ENCODE assay signal across 8 mouse cellular contexts in the genomic region with DNA sequence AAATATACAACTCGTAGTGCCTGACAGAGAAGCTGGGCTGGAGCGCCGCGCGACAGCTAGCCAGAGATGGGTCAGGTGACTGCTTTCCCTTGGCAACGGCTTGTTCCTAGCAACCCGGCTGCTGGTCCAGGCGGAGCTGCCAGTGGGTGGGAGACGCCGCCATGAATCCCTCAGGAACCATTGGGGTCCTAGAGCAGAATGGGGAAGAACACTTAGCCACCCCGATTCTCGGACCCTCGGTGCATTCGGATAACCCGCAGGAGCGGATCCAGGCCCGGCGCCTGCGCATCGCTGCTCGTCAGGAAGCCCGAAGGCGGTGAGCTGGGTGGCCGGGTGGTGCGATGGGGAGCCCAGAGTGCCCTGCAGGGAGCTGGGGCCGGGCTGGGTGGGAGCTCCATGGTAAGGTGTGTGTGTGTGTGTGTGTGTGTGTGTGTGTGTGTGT. TPM values are rescaled to one million over a fixed set of nuclear protein-coding genes. Genes with fewer than 3 reads are reported as not detected.
DNase-seq lines count a peak whose midpoint lies in the region; ATAC-seq and TF ChIP-seq lines count a peak whose summit lies in the region.

A gene (plus strand): TSS at position 98 of the 442 bp plus-strand sequence.

- peak; percentile 24 for DNase-seq in ovary, postnatal 36 days (ENCODE audit: low spot score)
- no peak for DNase-seq in ovary, postnatal 10 days (ENCODE audit: low spot score)
- DNase-seq in embryo, embryonic 9.5 days (ENCODE audit: extremely low spot score): peak; percentile 48
- DNase-seq in layer of hippocampus, adult 8-10 months (ENCODE audit: low spot score in 2 of 2): peak; percentile 61 to 74
- no peak for DNase-seq in lung, adult 2 months
- peak; percentile 80 to 83 for DNase-seq in right cerebral cortex, adult 2 months (ENCODE audit: low spot score in 2 of 2)
- DNase-seq in adipocyte (ENCODE audit: low spot score): no peak

- H3K4me3 ChIP-seq in heart, embryonic 12.5 days: peak within 1 kb of the TSS; percentile 51
- H3K4me3 ChIP-seq in lung, adult 2 months (replicated peaks; ENCODE audit: extremely low read depth, low read depth, low read length): peak within 1 kb of the TSS; percentile 28

- H3K27me3 ChIP-seq in heart, embryonic 12.5 days (replicated peaks): peaks cover 3% of the 10 kb centered on the region; the same call in 1 of the 2 replicates

- H3K9ac ChIP-seq in heart, embryonic 12.5 days: no peak within 1 kb of the TSS

- ATAC-seq in heart, embryonic 12.5 days (ENCODE audit: insufficient number of reproducible peaks, low FRiP score): no peak; the same call in 1 of the 2 replicates

- H3K36me3 ChIP-seq in heart, embryonic 12.5 days: no peaks in the 10 kb centered on the region

- TF ChIP-seq POLR2A in lung, adult 2 months (IDR thresholded peaks at IDR 0.05; ENCODE audit: borderline replicate concordance, extremely low read depth, low read depth, low read length): no peak

- H3K4me1 ChIP-seq in heart, embryonic 12.5 days (replicated peaks): peaks cover 7% of the 10 kb centered on the region
- no peaks in the 10 kb centered on the region for H3K4me1 ChIP-seq in lung, adult 2 months (ENCODE audit: control insufficient read depth, insufficient read depth, low read length)

- no peak for TF ChIP-seq CTCF in lung, adult 2 months (IDR thresholded peaks at IDR 0.05; ENCODE audit: insufficient read depth, low read length)

- 4% methylated on average over 26 of the region's 26 CpGs for WGBS in heart, embryonic 12.5 days
- WGBS in lung, adult 2 months: 5% methylated on average over 26 of the region's 26 CpGs

- peaks cover 8% of the 10 kb centered on the region for H3K9me3 ChIP-seq in heart, embryonic 12.5 days (replicated peaks)

- H3K4me2 ChIP-seq in heart, embryonic 12.5 days: peak within 1 kb of the TSS; percentile 85

- no peak within 1 kb of the TSS for H3K27ac ChIP-seq in heart, embryonic 12.5 days (ENCODE audit: poor library complexity, severe bottlenecking)

RNA-seq across cellular contexts. Expression of the gene that starts here (rescaled TPM):
- 0.18 and 0.19 TPM in 2 replicates for polyA plus RNA-seq in heart, embryonic 12.5 days (2016; fragmentation: Nextera tagmentation; extraction: Ambion mirVana)
- 10 to 100 TPM in 3 of 4 experiments, 1 to 10 TPM in 1; 9.7 to 13.9 (median 11.4) TPM for total RNA-seq in layer of hippocampus, adult 8-10 months (2022)
- polyA plus RNA-seq in lung, adult 2 months (2012; rRNA removed): 1.3 and 3.1 TPM in 2 replicates

Comparison
In these comparisons a context has a peak if more than half of its experiments do, and no peak if none do; other contexts are left out.
1. DNase-seq: peak in ovary, postnatal 36 days (single experiment), embryo, embryonic 9.5 days (single experiment), layer of hippocampus, adult 8-10 months (2 of 2) and right cerebral cortex, adult 2 months (2 of 2); none in ovary, postnatal 10 days (single experiment), lung, adult 2 months (single experiment) and adipocyte (single experiment).